Mouse (Mus musculus): Measurements from ENCODE around the gene S100a13. TPM values are rescaled to one million over a fixed set of nuclear protein-coding genes. Genes with fewer than 3 reads are reported as not detected.

Gene S100a13
- polyA plus RNA-seq, 1 experiment = 83.0 TPM

- 88% methylated on average over 5 of the region's 5 CpGs for WGBS
Observed at GRCm38 (mm10) chr3:90537905-90538296, 23.7 kb downstream of the S100a13 start.

GRCm38 (mm10) chr3:90540904-90541303, 26.7 kb downstream of the S100a13 start:
- no peaks in the 10 kb centered on the region for H3K36me3 ChIP-seq (ENCODE audit: control insufficient read depth, insufficient read depth, low read length)
- no peak overlapping the region for H3K27ac ChIP-seq (ENCODE audit: control insufficient read depth, insufficient read depth, low read length)
- TF ChIP-seq CTCF (IDR thresholded peaks at IDR 0.05; ENCODE audit: borderline replicate concordance, control insufficient read depth, extremely low read depth, insufficient read depth, low read length, poor library complexity) (no peak), POLR2A (IDR thresholded peaks at IDR 0.05; ENCODE audit: control insufficient read depth, extremely low read depth, insufficient read depth, low read length, poor library complexity) (no peak)
- WGBS = 95% methylated on average over 4 of the region's 4 CpGs
- no peak overlapping the region for H3K4me3 ChIP-seq (ENCODE audit: control insufficient read depth, insufficient read depth, low read length)
- DNase-seq = no peak
- H3K4me1 ChIP-seq (replicated peaks; ENCODE audit: control insufficient read depth, insufficient read depth, low read length) = no peaks in the 10 kb centered on the region
- H3K27me3 ChIP-seq (ENCODE audit: control insufficient read depth, insufficient read depth, low read length) = no peaks in the 10 kb centered on the region

More at GRCm38 (mm10) chr3:90537905-90538296, 23.7 kb downstream of the S100a13 start:
- no peak overlapping the region for H3K27ac ChIP-seq (ENCODE audit: control insufficient read depth, insufficient read depth, low read length)
- DNase-seq = no peak
- peak overlapping the region; percentile 2; the same call in 1 of the 2 replicates for H3K4me3 ChIP-seq (ENCODE audit: control insufficient read depth, insufficient read depth, low read length)
- no peaks in the 10 kb centered on the region for H3K27me3 ChIP-seq (ENCODE audit: control insufficient read depth, insufficient read depth, low read length)
- H3K4me1 ChIP-seq (replicated peaks; ENCODE audit: control insufficient read depth, insufficient read depth, low read length) = no peaks in the 10 kb centered on the region
- H3K36me3 ChIP-seq (ENCODE audit: control insufficient read depth, insufficient read depth, low read length) = no peaks in the 10 kb centered on the region
- TF ChIP-seq POLR2A (IDR thresholded peaks at IDR 0.05; ENCODE audit: control insufficient read depth, extremely low read depth, insufficient read depth, low read length, poor library complexity) (no peak), CTCF (IDR thresholded peaks at IDR 0.05; ENCODE audit: borderline replicate concordance, control insufficient read depth, extremely low read depth, insufficient read depth, low read length, poor library complexity) (no peak)

GRCm38 (mm10) chr3:90549676-90550420, 35.6 kb downstream of the S100a13 start:
- Histone ChIP-seq H3K27me3 (ENCODE audit: control insufficient read depth, insufficient read depth, low read length) (no peaks in the 10 kb centered on the region), H3K36me3 (ENCODE audit: control insufficient read depth, insufficient read depth, low read length) (no peaks in the 10 kb centered on the region), H3K4me3 (ENCODE audit: control insufficient read depth, insufficient read depth, low read length) (no peak overlapping the region), H3K4me1 (replicated peaks; ENCODE audit: control insufficient read depth, insufficient read depth, low read length) (no peaks in the 10 kb centered on the region), H3K27ac (ENCODE audit: control insufficient read depth, insufficient read depth, low read length) (no peak overlapping the region)
- no peak for DNase-seq
- WGBS = 88% methylated on average over 5 of the region's 5 CpGs
- TF ChIP-seq POLR2A (IDR thresholded peaks at IDR 0.05; ENCODE audit: control insufficient read depth, extremely low read depth, insufficient read depth, low read length, poor library complexity) = no peak
- TF ChIP-seq CTCF (IDR thresholded peaks at IDR 0.05; ENCODE audit: borderline replicate concordance, control insufficient read depth, extremely low read depth, insufficient read depth, low read length, poor library complexity) = no peak

- no peak overlapping the region for H3K4me3 ChIP-seq (ENCODE audit: control insufficient read depth, insufficient read depth, low read length)
- no peaks in the 10 kb centered on the region for H3K36me3 ChIP-seq (ENCODE audit: control insufficient read depth, insufficient read depth, low read length)
- H3K27me3 ChIP-seq (ENCODE audit: control insufficient read depth, insufficient read depth, low read length) = no peaks in the 10 kb centered on the region
- H3K27ac ChIP-seq (ENCODE audit: control insufficient read depth, insufficient read depth, low read length) = no peak overlapping the region
- no peak for DNase-seq
- WGBS = 75% methylated on average over 2 of the region's 2 CpGs
- H3K4me1 ChIP-seq (replicated peaks; ENCODE audit: control insufficient read depth, insufficient read depth, low read length) = no peaks in the 10 kb centered on the region
- TF ChIP-seq POLR2A (IDR thresholded peaks at IDR 0.05; ENCODE audit: control insufficient read depth, extremely low read depth, insufficient read depth, low read length, poor library complexity) (no peak), CTCF (IDR thresholded peaks at IDR 0.05; ENCODE audit: borderline replicate concordance, control insufficient read depth, extremely low read depth, insufficient read depth, low read length, poor library complexity) (no peak)
Observed at GRCm38 (mm10) chr3:90550421-90550790, 36.2 kb downstream of the S100a13 start.

- no peak overlapping the region for H3K27ac ChIP-seq (ENCODE audit: control insufficient read depth, insufficient read depth, low read length)
- H3K4me1 ChIP-seq (replicated peaks; ENCODE audit: control insufficient read depth, insufficient read depth, low read length) = no peaks in the 10 kb centered on the region
- no peak for DNase-seq
- WGBS = 83% methylated on average over 2 of the region's 2 CpGs
- TF ChIP-seq CTCF (IDR thresholded peaks at IDR 0.05; ENCODE audit: borderline replicate concordance, control insufficient read depth, extremely low read depth, insufficient read depth, low read length, poor library complexity) (no peak), POLR2A (IDR thresholded peaks at IDR 0.05; ENCODE audit: control insufficient read depth, extremely low read depth, insufficient read depth, low read length, poor library complexity) (no peak)
- no peaks in the 10 kb centered on the region for H3K27me3 ChIP-seq (ENCODE audit: control insufficient read depth, insufficient read depth, low read length)
- no peaks in the 10 kb centered on the region for H3K36me3 ChIP-seq (ENCODE audit: control insufficient read depth, insufficient read depth, low read length)
- no peak overlapping the region for H3K4me3 ChIP-seq (ENCODE audit: control insufficient read depth, insufficient read depth, low read length)
Observed at GRCm38 (mm10) chr3:90552231-90552630, 38.0 kb downstream of the S100a13 start.

GRCm38 (mm10) chr3:90555954-90556353, 41.7 kb downstream of the S100a13 start:
- no peaks in the 10 kb centered on the region for H3K36me3 ChIP-seq (ENCODE audit: control insufficient read depth, insufficient read depth, low read length)
- H3K4me1 ChIP-seq (replicated peaks; ENCODE audit: control insufficient read depth, insufficient read depth, low read length) = no peaks in the 10 kb centered on the region
- H3K4me3 ChIP-seq (ENCODE audit: control insufficient read depth, insufficient read depth, low read length) = no peak overlapping the region
- DNase-seq = no peak
- no peak overlapping the region for H3K27ac ChIP-seq (ENCODE audit: control insufficient read depth, insufficient read depth, low read length)
- TF ChIP-seq CTCF (IDR thresholded peaks at IDR 0.05; ENCODE audit: borderline replicate concordance, control insufficient read depth, extremely low read depth, insufficient read depth, low read length, poor library complexity) = no peak
- no peak for TF ChIP-seq POLR2A (IDR thresholded peaks at IDR 0.05; ENCODE audit: control insufficient read depth, extremely low read depth, insufficient read depth, low read length, poor library complexity)
- WGBS = 87% methylated on average over 5 of the region's 5 CpGs
- H3K27me3 ChIP-seq (ENCODE audit: control insufficient read depth, insufficient read depth, low read length) = no peaks in the 10 kb centered on the region
